Mouse (Mus musculus) T-helper 2 cell (primary cell): ENCODE measurements at regions not wholly inside any gene's neighbourhood (a gene's known extent, or its start where the extent isn't known, plus 50 kb on each side); places are given as distances from the start of the nearest gene placed in this dataset.

Experiments
- in situ Hi-C: fragments of 300-600 bp; cut with MboI, MseI; formaldehyde crosslinking; loops from one replicate; pipeline ENCODE4 v1.15.1; 2025; ENCODE audit warnings: high pct_unique_total_duplicates

GRCm38 (mm10) chr16:27878499-27878898 lies 489.8 kb downstream of the Ccdc50 start:
- in situ Hi-C loops = loop anchor here (5.0 kb wide), 1 partner anchor 54 kb away; no protein-coding TSS in a partner anchor

- in situ Hi-C loops = loop anchor here (5.0 kb wide), 1 partner anchor 53 kb away; no protein-coding TSS in a partner anchor
These were observed 490.3 kb downstream of the Ccdc50 start for GRCm38 (mm10) chr16:27878950-27879349.

GRCm38 (mm10) chr16:27884363-27884762 lies 495.7 kb downstream of the Ccdc50 start:
- in situ Hi-C loops = no loop called here

- in situ Hi-C loops = no loop called here
These were observed 517.4 kb downstream of the Ccdc50 start for GRCm38 (mm10) chr16:27906036-27906435.

GRCm38 (mm10) chr16:27915422-27915821 lies 526.8 kb downstream of the Ccdc50 start:
- in situ Hi-C loops = no loop called here

- in situ Hi-C loops = no loop called here
These were observed 537.1 kb downstream of the Ccdc50 start for GRCm38 (mm10) chr16:27925528-27926360.

- in situ Hi-C loops = no loop called here
These were observed 537.6 kb downstream of the Ccdc50 start for GRCm38 (mm10) chr16:27926361-27926651.

- in situ Hi-C loops = no loop called here
These were observed 560.6 kb downstream of the Ccdc50 start for GRCm38 (mm10) chr16:27949291-27949690.

- in situ Hi-C loops = no loop called here
These were observed 561.1 kb downstream of the Ccdc50 start for GRCm38 (mm10) chr16:27949811-27950210.

- in situ Hi-C loops = no loop called here
These were observed 574.1 kb downstream of the Ccdc50 start for GRCm38 (mm10) chr16:27962811-27963210.

GRCm38 (mm10) chr16:27978730-27979440 lies 590.2 kb downstream of the Ccdc50 start:
- in situ Hi-C loops = no loop called here

GRCm38 (mm10) chr16:28015276-28015897 lies 626.7 kb downstream of the Ccdc50 start:
- in situ Hi-C loops = no loop called here

GRCm38 (mm10) chr16:28018311-28018710 lies 629.6 kb downstream of the Ccdc50 start:
- in situ Hi-C loops = no loop called here

GRCm38 (mm10) chr16:28038954-28039353 lies 650.3 kb downstream of the Ccdc50 start:
- in situ Hi-C loops = no loop called here

GRCm38 (mm10) chr16:28043046-28043445 lies 654.4 kb downstream of the Ccdc50 start:
- in situ Hi-C loops = no loop called here

- in situ Hi-C loops = no loop called here
These were observed 676.2 kb downstream of the Ccdc50 start for GRCm38 (mm10) chr16:28064785-28065301.

- in situ Hi-C loops = no loop called here
These were observed 669.8 kb downstream of the Fgf12 start for GRCm38 (mm10) chr16:28082891-28083649.

- in situ Hi-C loops = no loop called here
These were observed 663.3 kb downstream of the Fgf12 start for GRCm38 (mm10) chr16:28089489-28090134.

- in situ Hi-C loops = no loop called here
These were observed 648.4 kb downstream of the Fgf12 start for GRCm38 (mm10) chr16:28104255-28105076.

- in situ Hi-C loops = no loop called here
These were observed 647.8 kb downstream of the Fgf12 start for GRCm38 (mm10) chr16:28105085-28105484.
